Mouse (Mus musculus) embryonic facial prominence, embryonic 14.5 days (tissue): ENCODE results near the gene Exph5. TPM values are rescaled to one million over a fixed set of nuclear protein-coding genes. Genes with fewer than 3 reads are reported as not detected.
A peak's percentile ranks its signal among the peaks of the same experiment; 100 is the strongest.

Experiments
- ATAC-seq: fragments of 200-750 bp; cut with Nextera tagmentation; 2 replicates; pipeline ENCODE4 v1.8.0; 2017; ENCODE audit warnings: low read depth, moderate number of reproducible peaks, moderate TSS enrichment
- DNase-seq: peaks from one replicate; pipeline ENCODE4 v3.0.0-alpha.2; 2015; ENCODE audit warnings: low spot score
- H3K27ac ChIP-seq: fragments of 300-500 bp; sonication (generic); replicated peaks from 2 replicates; pipeline ENCODE4 v1.5.1; 2014; ENCODE audit warnings: low read depth, mild to moderate bottlenecking, low read length, moderate library complexity
- H3K27me3 ChIP-seq: fragments of 300-500 bp; sonication (generic); replicated peaks from 2 replicates; pipeline ENCODE4 v1.6.1; 2014; ENCODE audit warnings: low read length; ENCODE audit not compliant: control insufficient read depth, insufficient read depth
- H3K36me3 ChIP-seq: fragments of 300-500 bp; sonication (generic); 2 replicates; pipeline ENCODE4 v1.6.1; 2014; ENCODE audit warnings: low read length, mixed read lengths; ENCODE audit not compliant: control insufficient read depth, insufficient read depth
- H3K4me1 ChIP-seq: fragments of 300-500 bp; sonication (generic); 2 replicates; pipeline ENCODE4 v1.6.1; 2014; ENCODE audit warnings: antibody characterized with exemption, low read length; ENCODE audit not compliant: control insufficient read depth, insufficient read depth
- H3K4me2 ChIP-seq: fragments of 300-500 bp; sonication (generic); 2 replicates; pipeline ENCODE4 v1.6.1; 2014; ENCODE audit warnings: low read depth, mild to moderate bottlenecking, low read length, moderate library complexity, mixed read lengths
- H3K4me3 ChIP-seq: fragments of 300-500 bp; sonication (generic); 2 replicates; pipeline ENCODE4 v1.5.1; 2014; ENCODE audit warnings: low read depth, mild to moderate bottlenecking, low read length
- H3K9ac ChIP-seq: fragments of 300-500 bp; sonication (generic); 2 replicates; pipeline ENCODE4 v1.6.1; 2014; ENCODE audit warnings: low read depth, mild to moderate bottlenecking, low read length, moderate library complexity, mixed read lengths
- H3K9me3 ChIP-seq: fragments of 300-500 bp; sonication (generic); 2 replicates; pipeline ENCODE4 v1.6.1; 2016; ENCODE audit warnings: low read length; ENCODE audit not compliant: control insufficient read depth
- WGBS: fragments of 180-500 bp; shearing (Covaris S2); extraction: QIAGEN DNeasy Blood & Tissue Kit; methylation state at CpG from one replicate; pipeline ENCODE4 v1.1.7; 2014; 5-methylcytosine and 5-hydroxymethylcytosine counted together
- polyA plus RNA-seq: library from polyadenylated mRNA; unstranded; fragments of >200 nt; fragmentation: Nextera tagmentation; extraction: Ambion mirVana; gene quantifications from 2 replicates; pipeline ENCODE4 v1.2.1, GENCODE M21; 2014

Exph5 gene
- polyA plus RNA-seq, 1 experiment from 2014 or later: 1.7 TPM

- H3K9ac ChIP-seq: no peak overlapping the region
- DNase-seq: no peak
- no peak for ATAC-seq
- H3K9me3 ChIP-seq: no peaks in the 10 kb centered on the region
- no peaks in the 10 kb centered on the region for H3K4me1 ChIP-seq
- no peak overlapping the region for H3K4me3 ChIP-seq
- no peaks in the 10 kb centered on the region for H3K36me3 ChIP-seq
- no peak overlapping the region for H3K4me2 ChIP-seq
- H3K27me3 ChIP-seq: no peaks in the 10 kb centered on the region
- no peak overlapping the region for H3K27ac ChIP-seq
Observed at GRCm38 (mm10) chr9:53292833-53293232, 8.6 kb upstream of the Exph5 start.

GRCm38 (mm10) chr9:53301801-53302311, 386 bp downstream of the Exph5 start:
- H3K9ac ChIP-seq: peak overlapping the region; percentile 51
- no peaks in the 10 kb centered on the region for H3K36me3 ChIP-seq
- peaks cover 15% of the 10 kb centered on the region; the same call in 1 of the 2 replicates for H3K27me3 ChIP-seq
- peak overlapping the region; percentile 80 for H3K4me2 ChIP-seq
- H3K27ac ChIP-seq: no peak overlapping the region; the same call in 1 of the 2 replicates
- under 1% methylated on average over 14 of the region's 19 CpGs for WGBS
- peaks cover 6% of the 10 kb centered on the region for H3K4me1 ChIP-seq
- no peaks in the 10 kb centered on the region for H3K9me3 ChIP-seq
- peak; percentile 81 for ATAC-seq
- DNase-seq: peak; percentile 33
- peak overlapping the region; percentile 40 for H3K4me3 ChIP-seq

- ATAC-seq (no peak), DNase-seq (no peak)
- Histone ChIP-seq H3K9me3 (no peaks in the 10 kb centered on the region), H3K9ac (no peak overlapping the region), H3K36me3 (no peaks in the 10 kb centered on the region), H3K4me3 (no peak overlapping the region), H3K27me3 (peaks cover 15% of the 10 kb centered on the region; the same call in 1 of the 2 replicates), H3K4me1 (peaks cover 6% of the 10 kb centered on the region), H3K27ac (no peak overlapping the region), H3K4me2 (peak overlapping the region; percentile 80; the same call in 1 of the 2 replicates)
- 63% methylated on average over 5 of the region's 5 CpGs for WGBS
Observed at GRCm38 (mm10) chr9:53302415-53302814, 945 bp downstream of the Exph5 start.

GRCm38 (mm10) chr9:53307904-53308303, 6.4 kb downstream of the Exph5 start:
- Histone ChIP-seq H3K9ac (no peak overlapping the region), H3K27ac (no peak overlapping the region), H3K4me3 (no peak overlapping the region), H3K4me2 (no peak overlapping the region), H3K27me3 (no peaks in the 10 kb centered on the region), H3K4me1 (no peaks in the 10 kb centered on the region), H3K36me3 (no peaks in the 10 kb centered on the region), H3K9me3 (no peaks in the 10 kb centered on the region)
- no peak for ATAC-seq
- WGBS: 73% methylated on average over 7 of the region's 7 CpGs
- no peak for DNase-seq

- Histone ChIP-seq H3K4me3 (no peak overlapping the region), H3K27ac (no peak overlapping the region), H3K9ac (no peak overlapping the region), H3K36me3 (no peaks in the 10 kb centered on the region), H3K27me3 (no peaks in the 10 kb centered on the region), H3K9me3 (no peaks in the 10 kb centered on the region), H3K4me1 (no peaks in the 10 kb centered on the region), H3K4me2 (no peak overlapping the region)
- no peak for DNase-seq
- WGBS: 97% methylated on average over 1 of the region's 1 CpGs
- no peak for ATAC-seq
Observed at GRCm38 (mm10) chr9:53312981-53313380, 11.5 kb downstream of the Exph5 start.

GRCm38 (mm10) chr9:53320894-53321650, 19.6 kb downstream of the Exph5 start:
- no peaks in the 10 kb centered on the region for H3K4me1 ChIP-seq
- no peak overlapping the region for H3K27ac ChIP-seq
- no peak overlapping the region for H3K9ac ChIP-seq
- no peak for DNase-seq
- no peaks in the 10 kb centered on the region for H3K36me3 ChIP-seq
- H3K27me3 ChIP-seq: no peaks in the 10 kb centered on the region
- H3K4me3 ChIP-seq: no peak overlapping the region
- no peak for ATAC-seq
- H3K4me2 ChIP-seq: no peak overlapping the region
- H3K9me3 ChIP-seq: no peaks in the 10 kb centered on the region
- 44% methylated on average over 10 of the region's 10 CpGs for WGBS

GRCm38 (mm10) chr9:53321683-53322082, 20.2 kb downstream of the Exph5 start:
- ATAC-seq (no peak), DNase-seq (no peak)
- Histone ChIP-seq H3K27ac (no peak overlapping the region), H3K4me2 (no peak overlapping the region), H3K9ac (no peak overlapping the region), H3K27me3 (no peaks in the 10 kb centered on the region), H3K4me1 (no peaks in the 10 kb centered on the region), H3K9me3 (no peaks in the 10 kb centered on the region), H3K36me3 (no peaks in the 10 kb centered on the region), H3K4me3 (no peak overlapping the region)
- 80% methylated on average over 8 of the region's 8 CpGs for WGBS

GRCm38 (mm10) chr9:53323419-53324251, 22.2 kb downstream of the Exph5 start:
- 80% methylated on average over 10 of the region's 10 CpGs for WGBS
- no peak overlapping the region for H3K4me3 ChIP-seq
- no peak overlapping the region for H3K9ac ChIP-seq
- H3K36me3 ChIP-seq: no peaks in the 10 kb centered on the region
- H3K27me3 ChIP-seq: no peaks in the 10 kb centered on the region
- ATAC-seq (no peak), DNase-seq (no peak)
- H3K4me1 ChIP-seq: no peaks in the 10 kb centered on the region
- no peak overlapping the region for H3K4me2 ChIP-seq
- H3K27ac ChIP-seq: no peak overlapping the region
- H3K9me3 ChIP-seq: no peaks in the 10 kb centered on the region
